Mouse (Mus musculus): ENCODE data around the gene Ppp3ca.

DNA sequence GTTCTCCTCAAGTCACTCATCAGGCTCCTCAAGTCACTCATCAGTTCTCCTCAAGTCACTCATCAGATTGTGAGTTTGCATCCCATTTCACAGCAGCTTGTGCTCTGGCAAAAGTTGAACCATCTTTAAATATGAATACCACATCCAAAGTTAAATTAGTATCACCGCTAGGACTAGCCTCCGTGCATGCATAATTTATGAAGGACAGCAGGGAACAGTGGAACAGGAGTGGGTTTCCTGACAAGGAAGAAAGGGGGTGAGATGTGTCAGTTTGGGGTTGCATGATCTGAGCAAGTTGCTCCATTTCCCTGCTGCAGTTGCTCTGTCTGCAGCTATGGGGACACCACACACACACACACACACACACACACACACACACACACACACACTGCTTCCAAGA is 229.8 kb downstream of the Ppp3ca start:
- TF ChIP-seq CTCF (IDR thresholded peaks at IDR 0.05; ENCODE audit: extremely low read depth, insufficient read depth, insufficient read length, insufficient replicate concordance) (no peak), POLR2A (IDR thresholded peaks at IDR 0.05; ENCODE audit: low read depth, low read length) (no peak)
